Mouse (Mus musculus) left cerebral cortex, postnatal 4 days (tissue): ENCODE results near the gene Abhd6. TPM values are rescaled to one million over a fixed set of nuclear protein-coding genes. Genes with fewer than 3 reads are reported as not detected.
A peak's percentile ranks its signal among the peaks of the same experiment; 100 is the strongest.
"Not testable (repeated sequence)": the region's sequence is repeated elsewhere in the genome, so short reads cannot be mapped to it uniquely, and the experiment has no call there.

Source experiments
- DNase-seq: peaks from one replicate; pipeline ENCODE4 v3.0.0-alpha.2; 2022
- intact Hi-C: fragments of 180-260 bp; cut with DNase I; formaldehyde crosslinking; loops from one replicate; pipeline ENCODE4 v1.15.1; 2025
- total RNA-seq, 2 experiments: library from RNA; stranded (reverse); gene quantifications; 2 replicates each; pipeline ENCODE4 v1.2.3; 2021

Gene Abhd6
- total RNA-seq, 2 experiments from 2014 or later: 25.5 to 27.3 TPM

- peak; percentile 93 for DNase-seq
- intact Hi-C loops: no loop called here
Measured at GRCm38 (mm10) chr14:7997255-7997696, 5.4 kb upstream of the Abhd6 start.

GRCm38 (mm10) chr14:7999030-7999429 lies 3.7 kb upstream of the Abhd6 start:
- intact Hi-C loops: no loop called here
- DNase-seq: no peak

- intact Hi-C loops: no loop called here
- no peak for DNase-seq
Measured at GRCm38 (mm10) chr14:7999435-7999834, 3.3 kb upstream of the Abhd6 start.

- intact Hi-C loops: loop anchor here (5.0 kb wide), 1 partner anchor 42 kb away; no protein-coding TSS in a partner anchor
- DNase-seq: no peak
Measured at GRCm38 (mm10) chr14:8000247-8000646, 2.5 kb upstream of the Abhd6 start.

- no peak for DNase-seq
- intact Hi-C loops: loop anchor here (5.0 kb wide), 1 partner anchor 41 kb away; no protein-coding TSS in a partner anchor
Measured at GRCm38 (mm10) chr14:8000831-8001685, 1.6 kb upstream of the Abhd6 start.

GRCm38 (mm10) chr14:8003093-8003670 lies 480 bp downstream of the Abhd6 start:
- peak; percentile 77 for DNase-seq
- intact Hi-C loops: loop anchor here (5.0 kb wide), 1 partner anchor 39 kb away; no protein-coding TSS in a partner anchor

- intact Hi-C loops: loop anchor here (5.0 kb wide), 1 partner anchor 38 kb away; no protein-coding TSS in a partner anchor
- no peak for DNase-seq
Measured at GRCm38 (mm10) chr14:8003727-8004670, 1.3 kb downstream of the Abhd6 start.

- intact Hi-C loops, DNase-seq: not testable (repeated sequence)
Measured at GRCm38 (mm10) chr14:8006061-8006460, 3.4 kb downstream of the Abhd6 start.

- no peak for DNase-seq
Measured at GRCm38 (mm10) chr14:8007084-8007483, 4.4 kb downstream of the Abhd6 start.

GRCm38 (mm10) chr14:8007486-8007885 lies 4.8 kb downstream of the Abhd6 start:
- intact Hi-C loops: no loop called here
- no peak for DNase-seq

More at GRCm38 (mm10) chr14:8007084-8007483, 4.4 kb downstream of the Abhd6 start:
- intact Hi-C loops: no loop called here

- no peak for DNase-seq
- intact Hi-C loops: no loop called here
Measured at GRCm38 (mm10) chr14:8007923-8008322, 5.2 kb downstream of the Abhd6 start.

GRCm38 (mm10) chr14:8011297-8011696 lies 8.6 kb downstream of the Abhd6 start:
- intact Hi-C loops: no loop called here
- DNase-seq: no peak

GRCm38 (mm10) chr14:8011938-8012337 lies 9.2 kb downstream of the Abhd6 start:
- intact Hi-C loops: no loop called here

GRCm38 (mm10) chr14:8015756-8016155 lies 13.1 kb downstream of the Abhd6 start:
- intact Hi-C loops: no loop called here
- DNase-seq: no peak

More at GRCm38 (mm10) chr14:8011938-8012337, 9.2 kb downstream of the Abhd6 start:
- DNase-seq: no peak

- no peak for DNase-seq
- intact Hi-C loops: no loop called here
Measured at GRCm38 (mm10) chr14:8016276-8016675, 13.6 kb downstream of the Abhd6 start.

- DNase-seq: no peak
- intact Hi-C loops: no loop called here
Measured at GRCm38 (mm10) chr14:8016951-8017350, 14.2 kb downstream of the Abhd6 start.

GRCm38 (mm10) chr14:8020011-8020410 lies 17.3 kb downstream of the Abhd6 start:
- intact Hi-C loops: no loop called here

GRCm38 (mm10) chr14:8020546-8020945 lies 17.8 kb downstream of the Abhd6 start:
- intact Hi-C loops: no loop called here
- no peak for DNase-seq

More at GRCm38 (mm10) chr14:8020011-8020410, 17.3 kb downstream of the Abhd6 start:
- DNase-seq: no peak

- no peak for DNase-seq
- intact Hi-C loops: no loop called here
Measured at GRCm38 (mm10) chr14:8024469-8024868, 21.8 kb downstream of the Abhd6 start.

GRCm38 (mm10) chr14:8024936-8025335 lies 22.2 kb downstream of the Abhd6 start:
- no peak for DNase-seq
- intact Hi-C loops: no loop called here
